Mouse (Mus musculus) C2C12 (cell line): ENCODE measurements around the gene Rps6ka5.

Experiments used
- CTCF ChIP-seq: IDR thresholded peaks from one replicate; pipeline ENCODE4 v1.5.1; 2011; ENCODE audit not compliant: control insufficient read depth, insufficient read depth, insufficient read length
- MAX ChIP-seq: IDR thresholded peaks from one replicate; pipeline ENCODE4 v1.6.1; 2011; ENCODE audit warnings: mild to moderate bottlenecking, control low read depth

- TF ChIP-seq CTCF (peak; percentile 90), MAX (no peak)
Observed at GRCm38 (mm10) chr12:100520794-100521186, 206.0 kb downstream of the Rps6ka5 start, which contains the start of gene Ttc7b.
